Mouse (Mus musculus) thymus, adult 18-20 months (tissue): ENCODE measurements around the gene Grid2ip.
A peak's percentile ranks its signal among the peaks of the same experiment; 100 is the strongest.
"Not testable (repeated sequence)": the region's sequence is repeated elsewhere in the genome, so short reads cannot be mapped to it uniquely, and the experiment has no call there.

Experiments
- DNase-seq, 2 experiments: peaks; one replicate each; pipeline ENCODE4 v3.0.0; 2022; ENCODE audit warnings: mixed read lengths in 2 of 2

Gene Grid2ip

GRCm38 (mm10) chr5:143363678-143364615 is 6.8 kb downstream of the Grid2ip start:
- DNase-seq = no peak

GRCm38 (mm10) chr5:143367931-143368330 is 10.8 kb downstream of the Grid2ip start:
- DNase-seq = no peak

- DNase-seq = no peak
These were observed 12.6 kb downstream of the Grid2ip start for GRCm38 (mm10) chr5:143369611-143370255.

GRCm38 (mm10) chr5:143370416-143371145 is 13.4 kb downstream of the Grid2ip start:
- DNase-seq = no peak

- DNase-seq = no peak
These were observed 14.0 kb downstream of the Grid2ip start for GRCm38 (mm10) chr5:143371146-143371510.

GRCm38 (mm10) chr5:143372818-143373217 is 15.7 kb downstream of the Grid2ip start:
- no peak for DNase-seq

GRCm38 (mm10) chr5:143375242-143375641 is 18.1 kb downstream of the Grid2ip start:
- DNase-seq = peak; percentile 24 to 25

GRCm38 (mm10) chr5:143376156-143376555 is 19.0 kb downstream of the Grid2ip start:
- no peak for DNase-seq

GRCm38 (mm10) chr5:143386797-143387621 is 29.9 kb downstream of the Grid2ip start:
- no peak for DNase-seq

GRCm38 (mm10) chr5:143394184-143394583 is 37.0 kb downstream of the Grid2ip start:
- no peak for DNase-seq

GRCm38 (mm10) chr5:143394966-143395365 is 37.8 kb downstream of the Grid2ip start:
- not testable (repeated sequence) for DNase-seq

- no peak for DNase-seq
These were observed 38.5 kb downstream of the Grid2ip start for GRCm38 (mm10) chr5:143395649-143396048.

GRCm38 (mm10) chr5:143400501-143400900 is 43.4 kb downstream of the Grid2ip start:
- no peak for DNase-seq

- no peak for DNase-seq
These were observed 44.4 kb downstream of the Grid2ip start for GRCm38 (mm10) chr5:143401556-143401955.

GRCm38 (mm10) chr5:143403221-143404147 is 46.3 kb downstream of the Grid2ip start, which contains the start of gene Kdelr2:
Gene Kdelr2 (plus strand): TSS chr5:143403838.
- peak; percentile 62 to 64 for DNase-seq

- DNase-seq = peak in 1 of 2 experiments; percentile 11
These were observed 47.2 kb downstream of the Grid2ip start for GRCm38 (mm10) chr5:143404148-143404930.

- no peak for DNase-seq
These were observed 48.1 kb downstream of the Grid2ip start for GRCm38 (mm10) chr5:143405200-143405599.

- DNase-seq = no peak
These were observed 49.4 kb downstream of the Grid2ip start for GRCm38 (mm10) chr5:143406548-143406947.

- no peak for DNase-seq
These were observed 52.1 kb downstream of the Grid2ip start for GRCm38 (mm10) chr5:143409239-143409638.

- DNase-seq = no peak
These were observed 53.8 kb downstream of the Grid2ip start for GRCm38 (mm10) chr5:143410841-143411395.
